Mouse (Mus musculus): Measurements from ENCODE around the gene Lrrc28. TPM values are rescaled to one million over a fixed set of nuclear protein-coding genes. Genes with fewer than 3 reads are reported as not detected.

Lrrc28 gene
- total and polyA plus RNA-seq, 3 experiments = 14.1 to 20.5 (median 16.4) TPM

DNA sequence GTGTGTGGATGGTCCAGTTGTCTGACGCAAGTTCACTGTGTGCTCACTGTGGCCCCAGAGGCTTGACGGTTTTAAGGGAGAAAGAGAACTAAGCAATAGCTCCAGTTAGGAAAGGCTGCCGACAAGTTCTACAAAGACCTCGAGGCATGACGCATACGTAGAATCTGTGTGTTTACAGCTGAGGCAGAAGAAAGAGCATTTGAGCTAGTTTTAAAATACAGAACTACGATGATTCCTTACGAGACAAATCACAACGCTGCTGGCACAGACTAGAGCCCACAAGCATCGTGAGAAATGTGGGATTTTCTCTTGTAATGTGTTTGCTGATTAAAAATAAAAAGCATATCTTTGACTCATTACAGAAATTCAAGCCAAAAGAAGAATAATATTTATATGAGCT is 125.1 kb downstream of the Lrrc28 start:
- H3K27ac ChIP-seq = no peak overlapping the region
- DNase-seq = no peak
- no peaks in the 10 kb centered on the region for H3K27me3 ChIP-seq (ENCODE audit: control insufficient read depth, insufficient read depth, low read length)
- H3K36me3 ChIP-seq (ENCODE audit: control insufficient read depth, insufficient read depth, low read length) = no peaks in the 10 kb centered on the region
- H3K9ac ChIP-seq (ENCODE audit: low read depth, low read length) = no peak overlapping the region
- TF ChIP-seq POLR2A (IDR thresholded peaks at IDR 0.05; ENCODE audit: insufficient read depth, low read depth, low read length) (no peak), CTCF (IDR thresholded peaks at IDR 0.05) (no peak), EP300 (IDR thresholded peaks at IDR 0.05; ENCODE audit: insufficient read depth, low read depth, low read length) (no peak)
- no peaks in the 10 kb centered on the region for H3K79me2 ChIP-seq (replicated peaks; ENCODE audit: control insufficient read depth, insufficient read depth, low read length)
- intact Hi-C loops (cut with DNase I) = loop anchor here (2.0 to 5.0 kb wide), 2 partner anchors 29 to 148 kb away; partner anchors contain the start of gene Mef2a
- H3K4me3 ChIP-seq = no peak overlapping the region
- WGBS = 87% methylated on average over 10 of the region's 10 CpGs
- H3K4me1 ChIP-seq (ENCODE audit: control insufficient read depth, insufficient read depth, low read length) = peaks cover 2% of the 10 kb centered on the region; the same call in 1 of the 2 replicates

DNA sequence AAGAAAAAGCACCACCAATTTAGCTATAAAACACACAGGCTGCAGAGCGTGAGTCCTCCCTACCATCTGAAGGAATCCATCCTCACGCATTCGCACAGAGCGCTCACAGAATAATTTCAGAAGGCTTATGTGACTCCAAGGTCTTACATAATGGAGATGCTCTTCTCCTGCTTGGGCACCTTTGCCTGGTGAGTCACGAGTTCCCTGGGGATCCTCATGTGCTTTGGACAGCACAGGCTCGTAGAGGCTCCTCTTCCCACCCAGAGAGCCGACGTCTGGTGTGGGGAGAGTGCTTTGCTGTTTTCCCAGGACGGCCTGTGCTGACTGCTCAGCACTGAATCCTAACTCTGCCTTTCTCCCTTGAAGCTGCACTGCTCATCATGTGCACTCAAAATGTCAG is 129.4 kb downstream of the Lrrc28 start:
- no peak for DNase-seq
- peaks cover 5% of the 10 kb centered on the region; the same call in 1 of the 2 replicates for H3K4me1 ChIP-seq (ENCODE audit: control insufficient read depth, insufficient read depth, low read length)
- H3K27ac ChIP-seq = no peak overlapping the region
- H3K36me3 ChIP-seq (ENCODE audit: control insufficient read depth, insufficient read depth, low read length) = no peaks in the 10 kb centered on the region
- no peaks in the 10 kb centered on the region for H3K27me3 ChIP-seq (ENCODE audit: control insufficient read depth, insufficient read depth, low read length)
- no peak overlapping the region for H3K9ac ChIP-seq (ENCODE audit: low read depth, low read length)
- 88% methylated on average over 9 of the region's 9 CpGs for WGBS
- TF ChIP-seq CTCF (IDR thresholded peaks at IDR 0.05) (no peak), EP300 (IDR thresholded peaks at IDR 0.05; ENCODE audit: insufficient read depth, low read depth, low read length) (no peak), POLR2A (IDR thresholded peaks at IDR 0.05; ENCODE audit: insufficient read depth, low read depth, low read length) (no peak)
- intact Hi-C loops (cut with DNase I) = loop anchor here (5.0 kb wide), 1 partner anchor 93 kb away; no protein-coding TSS in a partner anchor
- no peak overlapping the region for H3K4me3 ChIP-seq
- H3K79me2 ChIP-seq (replicated peaks; ENCODE audit: control insufficient read depth, insufficient read depth, low read length) = no peaks in the 10 kb centered on the region

DNA sequence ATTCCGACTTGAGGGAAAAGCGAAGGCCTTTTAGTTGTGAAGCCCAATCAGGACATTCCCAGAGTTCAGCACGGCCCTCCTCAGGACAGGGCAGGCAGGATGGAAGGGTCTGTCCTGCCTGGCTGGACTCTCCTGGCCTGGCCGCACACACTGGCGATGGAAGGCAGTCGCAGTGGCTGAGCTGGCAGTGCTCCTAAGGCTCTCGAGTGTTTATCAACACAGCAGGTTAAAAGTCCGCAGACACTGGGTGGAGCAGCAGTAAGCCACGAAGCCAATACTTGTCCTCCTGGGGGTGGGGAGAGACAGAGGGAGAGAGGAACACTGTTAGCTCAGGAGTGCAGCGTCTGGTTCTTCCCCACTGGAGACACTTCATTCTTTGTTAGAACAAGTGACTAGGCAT is 130.2 kb downstream of the Lrrc28 start:
- no peaks in the 10 kb centered on the region for H3K36me3 ChIP-seq (ENCODE audit: control insufficient read depth, insufficient read depth, low read length)
- intact Hi-C loops (cut with DNase I) = loop anchor here (5.0 kb wide), 1 partner anchor 93 kb away; no protein-coding TSS in a partner anchor
- no peak overlapping the region for H3K4me3 ChIP-seq
- H3K9ac ChIP-seq (ENCODE audit: low read depth, low read length) = no peak overlapping the region
- no peaks in the 10 kb centered on the region for H3K27me3 ChIP-seq (ENCODE audit: control insufficient read depth, insufficient read depth, low read length)
- no peaks in the 10 kb centered on the region for H3K79me2 ChIP-seq (replicated peaks; ENCODE audit: control insufficient read depth, insufficient read depth, low read length)
- peak overlapping the region; percentile 54 for H3K27ac ChIP-seq
- TF ChIP-seq CTCF (IDR thresholded peaks at IDR 0.05) = peak; percentile 21; the same call in 1 of the 2 replicates
- TF ChIP-seq POLR2A (IDR thresholded peaks at IDR 0.05; ENCODE audit: insufficient read depth, low read depth, low read length) = 0 out of 2 replicates have a peak, but pooled peaks have one; percentile 26
- TF ChIP-seq EP300 (IDR thresholded peaks at IDR 0.05; ENCODE audit: insufficient read depth, low read depth, low read length) = peak; percentile 72; the same call in 1 of the 2 replicates
- DNase-seq = peak; percentile 64 to 80
- 34% methylated on average over 10 of the region's 10 CpGs for WGBS
- H3K4me1 ChIP-seq (ENCODE audit: control insufficient read depth, insufficient read depth, low read length) = peaks cover 5% of the 10 kb centered on the region; the same call in 1 of the 2 replicates

DNA sequence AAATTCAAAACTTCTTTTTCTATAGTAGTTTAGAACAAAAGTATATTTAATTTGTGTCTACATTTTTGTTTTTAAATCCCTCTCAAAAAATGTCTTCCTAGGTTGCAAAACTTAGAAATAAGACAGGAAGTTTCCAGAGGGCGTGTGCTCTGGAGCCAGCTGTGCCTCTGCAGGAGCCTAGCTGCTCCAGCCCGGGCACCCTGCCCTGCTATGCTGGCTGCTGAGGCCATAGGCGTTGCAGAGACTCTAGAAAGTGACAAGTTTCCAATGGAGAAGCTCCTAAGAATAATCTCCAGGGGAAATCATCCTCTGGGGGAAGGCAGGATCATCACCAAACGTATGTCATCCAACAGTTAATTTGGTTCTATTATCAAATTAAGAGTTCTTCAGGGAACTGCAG is 130.7 kb downstream of the Lrrc28 start:
- Histone ChIP-seq H3K27me3 (ENCODE audit: control insufficient read depth, insufficient read depth, low read length) (no peaks in the 10 kb centered on the region), H3K9ac (ENCODE audit: low read depth, low read length) (no peak overlapping the region), H3K36me3 (ENCODE audit: control insufficient read depth, insufficient read depth, low read length) (no peaks in the 10 kb centered on the region), H3K4me1 (ENCODE audit: control insufficient read depth, insufficient read depth, low read length) (peaks cover 5% of the 10 kb centered on the region; the same call in 1 of the 2 replicates), H3K79me2 (replicated peaks; ENCODE audit: control insufficient read depth, insufficient read depth, low read length) (no peaks in the 10 kb centered on the region), H3K4me3 (no peak overlapping the region), H3K27ac (peak overlapping the region; percentile 54)
- TF ChIP-seq EP300 (IDR thresholded peaks at IDR 0.05; ENCODE audit: insufficient read depth, low read depth, low read length) (no peak), CTCF (IDR thresholded peaks at IDR 0.05) (no peak), POLR2A (IDR thresholded peaks at IDR 0.05; ENCODE audit: insufficient read depth, low read depth, low read length) (no peak)
- 39% methylated on average over 4 of the region's 4 CpGs for WGBS
- intact Hi-C loops (cut with DNase I) = no loop called here
- DNase-seq = peak; percentile 61 to 72

- intact Hi-C loops (cut with DNase I) = no loop called here
- Histone ChIP-seq H3K79me2 (replicated peaks; ENCODE audit: control insufficient read depth, insufficient read depth, low read length) (no peaks in the 10 kb centered on the region), H3K27ac (no peak overlapping the region), H3K4me3 (no peak overlapping the region), H3K9ac (ENCODE audit: low read depth, low read length) (no peak overlapping the region), H3K27me3 (ENCODE audit: control insufficient read depth, insufficient read depth, low read length) (no peaks in the 10 kb centered on the region), H3K36me3 (ENCODE audit: control insufficient read depth, insufficient read depth, low read length) (no peaks in the 10 kb centered on the region), H3K4me1 (ENCODE audit: control insufficient read depth, insufficient read depth, low read length) (peaks cover 5% of the 10 kb centered on the region; the same call in 1 of the 2 replicates)
- DNase-seq = no peak
- TF ChIP-seq EP300 (IDR thresholded peaks at IDR 0.05; ENCODE audit: insufficient read depth, low read depth, low read length) (no peak), CTCF (IDR thresholded peaks at IDR 0.05) (no peak), POLR2A (IDR thresholded peaks at IDR 0.05; ENCODE audit: insufficient read depth, low read depth, low read length) (no peak)
- WGBS = 87% methylated on average over 4 of the region's 4 CpGs
These were observed 131.4 kb downstream of the Lrrc28 start for GRCm38 (mm10) chr7:67513656-67514055.

DNA sequence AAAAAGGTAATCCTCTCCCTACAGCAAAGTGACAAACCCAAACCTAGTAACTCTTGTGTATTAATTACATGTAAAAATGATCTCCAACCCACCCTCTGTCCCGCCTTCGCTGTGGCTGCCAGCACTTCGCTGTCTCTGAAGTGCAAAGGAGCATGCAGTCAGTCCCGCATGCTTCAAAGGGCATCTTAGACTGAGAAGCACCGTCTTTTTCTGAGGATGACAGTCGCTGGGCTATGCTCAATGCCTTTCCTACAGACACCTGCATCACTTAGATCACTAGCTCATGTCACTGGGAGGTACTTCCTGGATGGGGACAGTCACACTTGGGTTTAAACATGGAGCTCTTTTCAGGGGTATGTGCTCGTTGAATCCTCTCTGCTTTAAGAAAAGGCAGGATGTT is 133.5 kb downstream of the Lrrc28 start:
- Histone ChIP-seq H3K27me3 (ENCODE audit: control insufficient read depth, insufficient read depth, low read length) (no peaks in the 10 kb centered on the region), H3K27ac (no peak overlapping the region), H3K36me3 (ENCODE audit: control insufficient read depth, insufficient read depth, low read length) (no peaks in the 10 kb centered on the region), H3K79me2 (replicated peaks; ENCODE audit: control insufficient read depth, insufficient read depth, low read length) (no peaks in the 10 kb centered on the region), H3K4me3 (no peak overlapping the region), H3K4me1 (ENCODE audit: control insufficient read depth, insufficient read depth, low read length) (peaks cover 5% of the 10 kb centered on the region; the same call in 1 of the 2 replicates), H3K9ac (ENCODE audit: low read depth, low read length) (no peak overlapping the region)
- TF ChIP-seq EP300 (IDR thresholded peaks at IDR 0.05; ENCODE audit: insufficient read depth, low read depth, low read length) = no peak
- TF ChIP-seq CTCF (IDR thresholded peaks at IDR 0.05) = no peak
- WGBS = 86% methylated on average over 7 of the region's 7 CpGs
- intact Hi-C loops (cut with DNase I) = no loop called here
- DNase-seq = no peak
